Mouse (Mus musculus): ENCODE measurements around the gene Ptgfrn.

Gene Ptgfrn

GRCm38 (mm10) chr3:101078344-101078743, 31.7 kb downstream of the Ptgfrn start:
- no peak for DNase-seq (ENCODE audit: low read depth, low spot score)

- no peak for DNase-seq (ENCODE audit: low read depth, low spot score)
Measured at GRCm38 (mm10) chr3:101077710-101078100, 32.4 kb downstream of the Ptgfrn start.

GRCm38 (mm10) chr3:101076966-101077709, 32.9 kb downstream of the Ptgfrn start:
- no peak for DNase-seq (ENCODE audit: low read depth, low spot score)

- DNase-seq (ENCODE audit: low read depth, low spot score): no peak
Measured at GRCm38 (mm10) chr3:101075866-101076265, 34.2 kb downstream of the Ptgfrn start.

GRCm38 (mm10) chr3:101073384-101073783, 36.7 kb downstream of the Ptgfrn start:
- peak; percentile 41 for DNase-seq (ENCODE audit: low read depth, low spot score)

GRCm38 (mm10) chr3:101072506-101073215, 37.4 kb downstream of the Ptgfrn start:
- DNase-seq (ENCODE audit: low read depth, low spot score): peak; percentile 23

- DNase-seq (ENCODE audit: low read depth, low spot score): no peak
Measured at GRCm38 (mm10) chr3:101071576-101071975, 38.5 kb downstream of the Ptgfrn start.

- no peak for DNase-seq (ENCODE audit: low read depth, low spot score)
Measured at GRCm38 (mm10) chr3:101070796-101071235, 39.3 kb downstream of the Ptgfrn start.

- no peak for DNase-seq (ENCODE audit: low read depth, low spot score)
Measured at GRCm38 (mm10) chr3:101070230-101070795, 39.8 kb downstream of the Ptgfrn start.

- DNase-seq (ENCODE audit: low read depth, low spot score): no peak
Measured at GRCm38 (mm10) chr3:101068701-101069100, 41.4 kb downstream of the Ptgfrn start.

- DNase-seq (ENCODE audit: low read depth, low spot score): peak; percentile 52
Measured at GRCm38 (mm10) chr3:101066175-101066574, 43.9 kb downstream of the Ptgfrn start.

- DNase-seq (ENCODE audit: low read depth, low spot score): peak; percentile 26
Measured at GRCm38 (mm10) chr3:101061865-101062585, 48.1 kb downstream of the Ptgfrn start.

GRCm38 (mm10) chr3:101059214-101059613, 50.9 kb downstream of the Ptgfrn start:
- DNase-seq (ENCODE audit: low read depth, low spot score): peak; percentile 51

- DNase-seq (ENCODE audit: low read depth, low spot score): no peak
Measured at GRCm38 (mm10) chr3:101058203-101058602, 51.9 kb downstream of the Ptgfrn start.

GRCm38 (mm10) chr3:101055216-101055615, 54.9 kb downstream of the Ptgfrn start:
- no peak for DNase-seq (ENCODE audit: low read depth, low spot score)

GRCm38 (mm10) chr3:101051601-101052000, 58.5 kb downstream of the Ptgfrn start:
- no peak for DNase-seq (ENCODE audit: low read depth, low spot score)

GRCm38 (mm10) chr3:101049997-101050396, 60.1 kb downstream of the Ptgfrn start:
- DNase-seq (ENCODE audit: low read depth, low spot score): no peak

GRCm38 (mm10) chr3:101048781-101049180, 61.3 kb downstream of the Ptgfrn start:
- DNase-seq (ENCODE audit: low read depth, low spot score): no peak

GRCm38 (mm10) chr3:101047586-101048275, 62.3 kb downstream of the Ptgfrn start:
- peak; percentile 76 for DNase-seq (ENCODE audit: low read depth, low spot score)

- DNase-seq (ENCODE audit: low read depth, low spot score): no peak
Measured at GRCm38 (mm10) chr3:101045431-101045830, 64.6 kb downstream of the Ptgfrn start.

- DNase-seq (ENCODE audit: low read depth, low spot score): no peak
Measured at GRCm38 (mm10) chr3:101044686-101045085, 65.4 kb downstream of the Ptgfrn start.

All from CD4-positive, CD25-positive, alpha-beta regulatory T cell, adult 2 months (primary cell).